Mouse (Mus musculus): ENCODE data around the gene Cadps2.

Gene Cadps2

DNA sequence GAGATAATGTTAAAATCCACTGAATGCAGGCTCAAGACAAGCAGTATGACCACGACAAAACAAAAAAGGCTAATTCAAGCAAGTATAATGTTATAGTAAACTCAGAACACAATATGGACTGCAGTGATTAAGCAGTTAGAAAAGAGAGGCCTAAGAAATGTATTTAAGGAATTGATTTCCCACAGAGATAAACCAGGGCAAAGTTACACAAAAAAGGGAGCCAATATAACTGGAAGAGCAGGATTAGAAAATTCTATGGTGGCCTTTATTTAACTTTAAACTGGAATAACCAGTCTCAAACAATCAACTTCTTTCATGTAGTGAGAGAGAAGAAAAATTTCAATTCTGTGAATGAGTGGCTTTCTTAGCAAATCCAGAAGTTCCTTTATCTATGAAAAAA lies 289.3 kb downstream of the Cadps2 start:
- DNase-seq (ENCODE audit: low spot score), result no peak

GRCm38 (mm10) chr6:23523710-23524109 lies 315.5 kb downstream of the Cadps2 start:
- DNase-seq (ENCODE audit: low spot score), result no peak

- no peak for DNase-seq (ENCODE audit: low spot score)
Observed at GRCm38 (mm10) chr6:23522556-23522955, 316.7 kb downstream of the Cadps2 start.

GRCm38 (mm10) chr6:23498611-23499010 lies 340.6 kb downstream of the Cadps2 start:
- DNase-seq (ENCODE audit: low spot score), result no peak

DNA sequence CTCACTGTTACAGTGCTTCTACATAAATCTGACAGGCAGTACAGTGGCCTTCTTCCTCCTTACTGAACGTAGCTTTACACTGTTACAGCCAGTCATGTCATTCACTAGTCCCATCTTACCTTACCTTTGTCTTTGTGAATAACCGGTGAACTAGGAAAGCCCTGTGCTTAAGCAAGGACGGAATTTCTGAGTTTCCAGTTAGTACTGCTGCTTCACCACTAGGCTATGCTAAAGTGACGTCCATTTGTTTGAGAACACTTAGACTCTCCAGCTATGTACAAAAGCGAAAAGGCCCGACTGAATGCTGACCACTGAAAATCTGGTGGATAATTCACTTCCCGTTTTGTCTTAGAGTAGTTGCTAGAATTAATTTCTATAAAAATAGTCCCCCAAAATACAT lies 347.4 kb downstream of the Cadps2 start:
- no peak for DNase-seq (ENCODE audit: low spot score)

DNA sequence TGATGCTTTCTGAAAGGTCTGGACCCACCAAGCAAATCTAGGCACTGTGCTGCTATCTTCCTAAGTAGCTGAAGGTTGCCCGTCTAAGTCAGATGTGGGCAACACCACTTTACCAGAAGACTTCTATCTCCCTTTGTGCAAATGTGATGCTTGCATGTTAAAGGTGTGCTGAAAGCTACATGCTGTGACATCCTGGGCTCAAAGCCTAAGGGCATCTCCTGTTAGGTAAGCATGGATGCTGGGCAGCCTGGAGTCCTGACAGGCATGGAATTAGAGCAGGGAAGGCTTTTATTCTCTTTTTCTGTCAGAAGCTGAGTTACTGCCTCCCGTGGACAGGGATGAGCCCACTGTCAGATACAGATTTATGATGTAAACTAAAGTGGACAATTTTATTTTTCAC lies 348.8 kb downstream of the Cadps2 start:
- DNase-seq (ENCODE audit: low spot score), result no peak

DNA sequence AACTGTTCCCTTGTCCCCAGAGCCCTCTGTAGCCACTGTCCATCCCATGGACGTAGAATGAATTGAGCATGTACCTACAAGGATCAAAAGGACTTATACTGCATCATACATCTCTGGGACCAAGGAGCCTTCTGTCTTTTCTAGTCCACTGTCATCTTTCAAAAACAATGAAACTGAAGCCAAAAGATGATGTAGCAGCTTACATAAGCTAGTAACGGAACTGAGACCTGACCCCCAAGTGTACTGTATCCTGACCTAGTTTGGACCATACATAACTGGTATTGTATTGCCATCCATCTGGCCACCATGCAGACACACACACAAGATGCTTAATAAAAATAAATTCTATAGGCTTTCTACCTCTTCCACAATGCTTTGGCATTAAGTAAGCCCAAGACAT lies 350.2 kb downstream of the Cadps2 start:
- no peak for DNase-seq (ENCODE audit: low spot score)

- no peak for DNase-seq (ENCODE audit: low spot score)
Observed at GRCm38 (mm10) chr6:23472686-23473085, 366.5 kb downstream of the Cadps2 start.

DNA sequence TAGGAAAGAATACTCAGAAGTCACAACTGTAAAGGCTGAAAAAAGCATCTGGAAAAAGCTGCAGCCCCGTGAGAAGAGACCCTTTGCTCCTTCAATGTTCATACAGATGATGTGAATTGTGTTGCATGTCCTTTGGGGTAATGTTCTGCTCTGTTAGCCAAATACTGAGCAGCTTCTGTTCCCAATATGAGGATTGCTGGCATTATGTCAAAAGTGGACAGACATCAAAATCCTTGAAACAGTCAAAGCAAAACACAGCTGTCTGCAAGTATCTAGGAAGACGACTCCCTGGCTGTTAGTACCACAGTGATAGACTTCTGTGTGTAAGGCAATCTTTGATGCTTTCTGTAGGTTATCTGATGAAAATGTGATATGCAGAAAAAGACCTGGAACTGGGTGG lies 367.4 kb downstream of the Cadps2 start:
- no peak for DNase-seq (ENCODE audit: low spot score)

GRCm38 (mm10) chr6:23467885-23468284 lies 371.3 kb downstream of the Cadps2 start:
- DNase-seq (ENCODE audit: low spot score), result no peak

- DNase-seq (ENCODE audit: low spot score), result no peak
Observed at GRCm38 (mm10) chr6:23462600-23463280, 376.5 kb downstream of the Cadps2 start.

- DNase-seq (ENCODE audit: low spot score), result peak; percentile 15
Observed at GRCm38 (mm10) chr6:23457748-23458147, 381.5 kb downstream of the Cadps2 start.

DNA sequence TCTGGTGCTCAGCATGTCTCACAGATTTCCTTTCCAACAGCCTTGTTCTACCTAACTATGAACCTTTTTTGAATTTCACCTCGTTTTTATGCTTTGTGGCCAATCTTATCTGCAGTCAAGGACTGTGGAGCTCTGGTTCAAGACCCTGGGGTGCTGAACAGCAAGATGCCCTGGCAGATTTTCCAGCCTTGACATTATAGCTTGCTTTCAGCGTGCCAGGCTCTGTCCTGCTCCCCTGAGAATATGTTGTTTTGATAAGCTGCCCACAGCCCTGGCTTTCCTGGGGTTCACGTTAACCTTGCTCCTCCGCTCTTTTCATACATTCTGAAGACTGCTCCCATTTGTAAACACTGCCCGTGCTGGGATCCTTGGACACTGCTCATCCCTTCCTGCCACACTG lies 385.3 kb downstream of the Cadps2 start:
- DNase-seq (ENCODE audit: low spot score), result peak; percentile 43

GRCm38 (mm10) chr6:23439897-23440296 lies 399.3 kb downstream of the Cadps2 start:
- DNase-seq (ENCODE audit: low spot score), result no peak

DNA sequence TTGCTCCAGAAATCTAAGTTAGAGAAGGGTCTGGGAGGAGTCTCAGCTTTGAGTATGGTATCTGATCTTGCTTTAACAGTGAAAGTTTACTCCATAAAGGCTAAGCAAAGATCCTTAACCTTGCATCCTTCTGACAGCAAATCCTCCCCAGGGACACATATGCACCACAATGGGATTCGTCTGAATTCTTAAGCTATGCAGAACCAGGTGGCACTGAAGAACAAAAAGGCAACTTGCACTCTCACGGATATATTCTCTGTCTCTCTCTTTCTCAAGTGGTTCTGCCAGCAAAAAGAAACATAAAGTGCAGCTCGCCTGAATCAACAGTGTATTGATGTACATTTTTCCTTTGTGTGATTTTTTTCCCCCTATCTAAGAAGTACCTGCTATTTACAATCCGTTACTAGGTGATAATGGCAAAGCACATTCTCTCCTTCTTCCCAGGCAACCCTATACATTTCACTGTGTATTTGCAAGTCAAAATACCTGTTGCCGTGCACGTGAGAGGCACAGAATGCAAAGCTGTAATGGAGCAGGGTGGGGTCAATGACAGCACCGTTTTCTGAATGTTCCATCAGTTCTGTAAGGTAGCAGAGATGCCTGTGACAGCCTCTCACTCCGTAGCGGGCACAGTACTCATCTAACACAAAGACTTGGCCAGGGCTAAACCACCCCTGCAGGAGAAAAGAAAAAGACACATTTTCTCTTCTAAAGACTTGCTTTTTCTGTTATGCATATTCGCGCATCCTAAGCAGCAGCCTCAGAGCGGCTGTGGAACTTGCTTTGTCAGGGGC lies 428.8 kb downstream of the Cadps2 start:
- no peak for DNase-seq (ENCODE audit: low spot score)

- no peak for DNase-seq (ENCODE audit: low spot score)
Observed at GRCm38 (mm10) chr6:23394131-23394530, 445.1 kb downstream of the Cadps2 start.

GRCm38 (mm10) chr6:23392711-23393110 lies 446.5 kb downstream of the Cadps2 start:
- DNase-seq (ENCODE audit: low spot score), result no peak

DNA sequence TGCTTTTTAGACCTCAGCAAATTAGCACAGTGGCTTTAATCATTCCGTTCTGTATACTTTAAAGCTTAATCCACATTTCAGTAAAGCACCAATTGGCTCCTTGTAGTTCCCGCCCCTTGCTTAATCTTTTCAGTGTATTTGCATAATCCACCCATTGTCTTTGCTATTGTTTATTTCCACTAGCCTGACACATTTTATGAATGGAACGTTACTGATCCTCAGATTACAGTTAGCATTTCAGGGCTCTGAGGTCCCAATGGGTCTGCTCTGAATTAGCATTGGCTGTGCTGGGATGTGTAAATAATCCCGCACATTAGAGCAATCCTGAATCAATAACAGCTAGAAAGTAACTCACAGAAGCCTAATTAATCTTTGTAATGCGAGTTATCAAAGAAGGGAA lies 452.5 kb downstream of the Cadps2 start:
- DNase-seq (ENCODE audit: low spot score), result no peak

- no peak for DNase-seq (ENCODE audit: low spot score)
Observed at GRCm38 (mm10) chr6:23383004-23383347, 456.2 kb downstream of the Cadps2 start.

GRCm38 (mm10) chr6:23382283-23383003 lies 456.8 kb downstream of the Cadps2 start:
- no peak for DNase-seq (ENCODE audit: low spot score)

DNA sequence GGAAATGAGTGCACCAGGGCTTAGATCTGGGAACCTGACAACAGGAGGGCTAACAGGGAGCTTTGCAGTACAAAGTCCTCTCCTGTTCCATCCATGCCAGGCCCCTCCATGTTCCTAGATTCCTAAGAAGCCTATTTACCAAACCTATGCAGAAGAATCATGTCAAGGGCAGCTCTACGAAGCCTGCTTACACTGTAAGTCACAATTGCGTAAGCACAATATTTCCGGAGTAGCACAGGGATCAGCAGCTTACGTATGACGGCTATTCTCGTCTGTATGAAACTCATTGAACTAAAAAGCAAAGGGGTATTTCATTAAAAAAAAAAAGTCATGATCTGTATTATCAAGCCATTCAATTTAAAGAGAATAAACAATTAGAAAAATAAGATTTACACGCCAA lies 462.9 kb downstream of the Cadps2 start:
- no peak for DNase-seq (ENCODE audit: low spot score)

DNA sequence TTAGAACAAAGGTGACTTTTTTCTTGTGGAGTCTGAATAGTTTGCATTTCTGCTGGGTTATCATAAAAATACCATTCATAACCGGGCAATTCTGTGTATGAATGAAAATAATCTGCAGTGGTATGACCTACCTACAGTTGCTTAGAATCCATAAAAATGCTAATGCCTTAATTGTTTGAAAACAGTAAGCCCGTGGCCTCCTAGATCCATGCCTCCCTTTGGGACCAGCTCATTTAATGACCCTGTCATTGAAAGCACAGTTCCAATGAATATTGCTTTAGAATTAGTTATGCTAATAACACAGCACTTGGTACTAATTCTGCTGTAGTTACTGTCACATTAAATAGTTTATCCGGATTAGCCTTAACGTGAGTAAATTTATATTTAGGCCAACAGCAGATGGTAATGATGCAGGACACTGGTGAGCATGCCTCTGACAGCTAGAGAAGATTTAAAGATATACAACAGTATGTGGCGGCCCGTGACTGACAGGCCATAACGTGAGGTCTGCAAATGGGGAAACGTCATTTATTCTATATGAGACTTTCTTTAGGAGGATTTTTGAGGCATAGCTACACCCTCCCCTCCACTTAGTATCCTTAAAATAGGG lies 477.3 kb downstream of the Cadps2 start:
- DNase-seq (ENCODE audit: low spot score), result no peak

GRCm38 (mm10) chr6:23360596-23360995 lies 478.6 kb downstream of the Cadps2 start:
- DNase-seq (ENCODE audit: low spot score), result no peak

Data from ovary, adult 18-20 months (tissue).